28 mouse cellular contexts compared by ENCODE assay signal in genomic region chr19:10750161-10750560, GRCm38 (mm10). TPM values are rescaled to one million over a fixed set of nuclear protein-coding genes. Genes with fewer than 3 reads are reported as not detected.
"Had no signal": no experiment of that assay in that cellular context is flagged by ENCODE, and none has a peak within 500 bp of the region (broad histone marks: within the 10 kb centered on the region; RNA-seq: fewer than 3 reads in every experiment).

No protein-coding gene starts in this region.

- ATAC-seq: hindbrain, postnatal 0 days; inflammation-experienced regulatory T-cells, adult 6 months; intestine, embryonic 15.5 days; intestine, postnatal 0 days had no signal

- H3K9me3 ChIP-seq: heart, embryonic 10.5 days; heart, embryonic 12.5 days; hindbrain, embryonic 10.5 days; hindbrain, embryonic 12.5 days; hindbrain, embryonic 15.5 days; intestine, embryonic 15.5 days; limb, embryonic 10.5 days; limb, embryonic 12.5 days; liver, embryonic 13.5 days had no signal

- H3K27ac ChIP-seq: heart, embryonic 10.5 days; hindbrain, embryonic 10.5 days; hindbrain, embryonic 12.5 days; hindbrain, embryonic 15.5 days; hindbrain, postnatal 0 days; intestine, embryonic 15.5 days; layer of hippocampus, adult 2 months; left cerebral cortex, adult 2 months; limb, embryonic 10.5 days; limb, embryonic 12.5 days; liver, embryonic 13.5 days had no signal

- DNase-seq: gastrocnemius, postnatal 14 days; heart, adult 18-20 months; heart, postnatal 10 days; heart, postnatal 4 days; kidney, adult 18-20 months; kidney, adult 8-10 months; kidney, postnatal 10 days; kidney, postnatal 25 days; kidney, postnatal 4 days; liver; liver, embryonic 13.5 days had no signal

- H3K27me3 ChIP-seq: heart, embryonic 12.5 days; hindbrain, embryonic 12.5 days; hindbrain, embryonic 15.5 days; intestine, embryonic 15.5 days; limb, embryonic 12.5 days; liver, embryonic 13.5 days had no signal

- H3K4me2 ChIP-seq: heart, embryonic 12.5 days; hindbrain, embryonic 12.5 days; hindbrain, embryonic 15.5 days; intestine, embryonic 15.5 days; limb, embryonic 12.5 days; liver, embryonic 11.5 days; liver, embryonic 13.5 days had no signal

- H3K4me3 ChIP-seq: heart, embryonic 10.5 days; heart, embryonic 12.5 days; hindbrain, embryonic 10.5 days; hindbrain, embryonic 12.5 days; hindbrain, embryonic 15.5 days; intestine, embryonic 15.5 days; layer of hippocampus, adult 2 months; left cerebral cortex, adult 2 months; limb, embryonic 10.5 days; limb, embryonic 12.5 days; liver, embryonic 13.5 days had no signal

- H3K4me1 ChIP-seq: heart, embryonic 10.5 days; heart, embryonic 12.5 days; hindbrain, embryonic 12.5 days; hindbrain, embryonic 15.5 days; intestine, embryonic 15.5 days; limb, embryonic 10.5 days; limb, embryonic 12.5 days; liver, embryonic 13.5 days had no signal

- H3K36me3 ChIP-seq: heart, embryonic 10.5 days; heart, embryonic 12.5 days; hindbrain, embryonic 10.5 days; hindbrain, embryonic 12.5 days; hindbrain, embryonic 15.5 days; intestine, embryonic 15.5 days; limb, embryonic 10.5 days; limb, embryonic 12.5 days; liver, embryonic 13.5 days had no signal

- H3K9ac ChIP-seq: heart, embryonic 12.5 days; hindbrain, embryonic 12.5 days; hindbrain, embryonic 15.5 days; intestine, embryonic 15.5 days; limb, embryonic 12.5 days; liver, embryonic 13.5 days had no signal

RNA-seq across cellular contexts. Expression of gene Cd5, which starts 11.4 kb away (rescaled TPM):
- total RNA-seq: gastrocnemius, adult 18-20 months; gastrocnemius, postnatal 14 days; granulocyte monocyte progenitor cell, adult 5-6 weeks; layer of hippocampus, adult 2 months; left cerebral cortex, postnatal 36 days had no signal
- polyA plus RNA-seq: liver, embryonic 11.5 days; liver, embryonic 13.5 days had no signal
